Mouse (Mus musculus): ENCODE data around the gene Lrba. TPM values are rescaled to one million over a fixed set of nuclear protein-coding genes. Genes with fewer than 3 reads are reported as not detected.

Lrba gene
- polyA plus RNA-seq, 1 experiment from 2014 or later: 6.0 TPM

DNA sequence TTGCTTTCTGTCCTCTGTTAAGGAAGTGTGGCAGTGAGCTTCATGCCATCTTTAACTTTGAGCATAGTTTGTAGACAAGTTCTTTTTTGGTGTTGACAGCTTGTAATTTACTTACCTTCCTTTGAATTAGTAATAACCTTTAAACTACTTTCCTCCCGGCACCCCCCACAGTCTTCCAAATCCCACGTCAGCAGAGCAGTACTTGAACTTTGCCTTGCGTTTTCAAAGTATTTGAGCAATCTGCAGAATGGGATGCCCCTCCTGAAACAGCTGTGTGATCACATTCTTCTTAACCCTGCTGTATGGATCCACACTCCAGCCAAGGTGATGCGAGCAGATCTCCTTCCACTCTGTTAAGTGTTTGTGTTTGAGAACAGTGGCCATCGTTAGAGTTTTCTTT is 85.7 kb downstream of the Lrba start:
- H3K36me3 ChIP-seq (ENCODE audit: insufficient read depth, low read length): no peaks in the 10 kb centered on the region
- H3K4me2 ChIP-seq (replicated peaks; ENCODE audit: low read depth, low read length): no peak overlapping the region
- H3K27ac ChIP-seq (ENCODE audit: low read length): no peak overlapping the region
- no peak overlapping the region for H3K4me3 ChIP-seq (ENCODE audit: low read length)
- ATAC-seq (ENCODE audit: low FRiP score, low TSS enrichment): no peak
- no peak overlapping the region for H3K9ac ChIP-seq (replicated peaks; ENCODE audit: low read length)
- no peaks in the 10 kb centered on the region for H3K4me1 ChIP-seq (ENCODE audit: insufficient read depth, low read length)
- no peaks in the 10 kb centered on the region for H3K9me3 ChIP-seq (ENCODE audit: low read length)
- no peaks in the 10 kb centered on the region for H3K27me3 ChIP-seq (ENCODE audit: insufficient read depth, low read length)
- WGBS: 65% methylated on average over 5 of the region's 5 CpGs

DNA sequence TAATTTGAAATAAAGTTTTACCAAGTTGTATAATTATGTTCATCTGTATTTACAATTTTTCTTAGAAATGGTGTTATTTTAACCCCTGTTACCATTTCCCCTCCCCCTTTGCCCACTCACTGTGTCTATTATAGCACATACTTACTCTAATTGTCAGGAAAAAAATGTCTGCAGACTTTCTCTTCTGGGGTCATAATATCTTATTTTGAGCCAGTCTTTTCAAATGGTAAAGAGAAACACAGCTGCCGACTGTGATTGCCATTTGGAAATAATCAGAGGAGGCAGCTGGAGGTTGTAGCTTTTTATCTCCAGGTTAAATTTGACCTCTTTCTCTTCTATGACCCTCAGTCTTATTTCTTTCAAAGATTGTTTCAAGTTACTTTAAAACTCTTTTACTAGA is 86.9 kb downstream of the Lrba start:
- Histone ChIP-seq H3K4me2 (replicated peaks; ENCODE audit: low read depth, low read length) (no peak overlapping the region), H3K27ac (ENCODE audit: low read length) (no peak overlapping the region), H3K27me3 (ENCODE audit: insufficient read depth, low read length) (no peaks in the 10 kb centered on the region), H3K9me3 (ENCODE audit: low read length) (no peaks in the 10 kb centered on the region), H3K4me1 (ENCODE audit: insufficient read depth, low read length) (no peaks in the 10 kb centered on the region), H3K4me3 (ENCODE audit: low read length) (no peak overlapping the region), H3K9ac (replicated peaks; ENCODE audit: low read length) (no peak overlapping the region), H3K36me3 (ENCODE audit: insufficient read depth, low read length) (no peaks in the 10 kb centered on the region)
- 42% methylated on average over 1 of the region's 1 CpGs for WGBS
- no peak for ATAC-seq (ENCODE audit: low FRiP score, low TSS enrichment)

DNA sequence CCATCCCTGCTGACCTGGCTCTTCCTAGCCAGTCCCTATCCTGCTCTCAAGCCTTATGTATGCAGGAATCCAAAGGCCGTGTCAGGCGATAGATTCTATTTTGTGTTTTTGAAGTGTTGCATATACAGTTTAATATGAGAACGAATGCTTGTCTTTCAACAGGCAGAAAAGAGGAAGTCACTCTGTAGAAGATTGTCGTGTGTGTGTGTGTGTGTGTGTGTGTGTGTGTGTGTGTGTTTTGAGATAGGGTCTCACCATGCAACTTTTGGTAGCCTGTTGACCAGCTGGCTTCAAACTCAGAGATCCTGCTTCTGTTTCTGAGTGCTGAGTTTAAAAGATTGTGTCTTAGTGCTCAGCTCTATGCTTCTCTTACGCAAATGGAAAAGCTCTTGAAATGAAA is 93.2 kb downstream of the Lrba start:
- no peak overlapping the region for H3K27ac ChIP-seq (ENCODE audit: low read length)
- H3K9ac ChIP-seq (replicated peaks; ENCODE audit: low read length): no peak overlapping the region
- no peaks in the 10 kb centered on the region for H3K4me1 ChIP-seq (ENCODE audit: insufficient read depth, low read length)
- WGBS: 85% methylated on average over 5 of the region's 5 CpGs
- no peaks in the 10 kb centered on the region for H3K36me3 ChIP-seq (ENCODE audit: insufficient read depth, low read length)
- ATAC-seq (ENCODE audit: low FRiP score, low TSS enrichment): no peak
- H3K27me3 ChIP-seq (ENCODE audit: insufficient read depth, low read length): no peaks in the 10 kb centered on the region
- H3K4me3 ChIP-seq (ENCODE audit: low read length): no peak overlapping the region
- no peaks in the 10 kb centered on the region for H3K9me3 ChIP-seq (ENCODE audit: low read length)
- no peak overlapping the region for H3K4me2 ChIP-seq (replicated peaks; ENCODE audit: low read depth, low read length)

GRCm38 (mm10) chr3:86328531-86328930 is 104.1 kb downstream of the Lrba start:
- Histone ChIP-seq H3K27me3 (ENCODE audit: insufficient read depth, low read length) (no peaks in the 10 kb centered on the region), H3K4me1 (ENCODE audit: insufficient read depth, low read length) (no peaks in the 10 kb centered on the region), H3K9ac (replicated peaks; ENCODE audit: low read length) (no peak overlapping the region), H3K36me3 (ENCODE audit: insufficient read depth, low read length) (no peaks in the 10 kb centered on the region), H3K9me3 (ENCODE audit: low read length) (no peaks in the 10 kb centered on the region), H3K4me2 (replicated peaks; ENCODE audit: low read depth, low read length) (no peak overlapping the region), H3K27ac (ENCODE audit: low read length) (no peak overlapping the region), H3K4me3 (ENCODE audit: low read length) (no peak overlapping the region)
- WGBS: 31% methylated on average over 1 of the region's 1 CpGs
- ATAC-seq (ENCODE audit: low FRiP score, low TSS enrichment): no peak

DNA sequence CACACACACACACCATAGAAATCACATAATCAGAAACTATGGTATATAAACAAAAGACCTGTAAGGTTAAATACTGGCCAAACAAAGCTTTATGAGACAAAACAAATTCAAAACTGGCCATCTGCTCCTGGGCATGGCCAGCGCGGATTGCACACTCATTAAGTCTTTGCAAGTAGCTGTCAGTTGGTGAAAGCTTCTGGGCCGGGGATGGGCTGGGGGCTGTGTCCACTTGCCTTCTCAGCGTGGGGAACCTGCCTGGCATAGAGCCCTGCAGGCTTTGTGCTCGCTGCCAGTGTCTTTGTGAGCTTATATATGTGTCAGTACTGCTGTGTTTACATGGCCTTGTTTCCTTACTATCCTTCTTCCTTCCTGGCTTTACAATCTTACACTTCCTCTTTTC is 118.8 kb downstream of the Lrba start:
- Histone ChIP-seq H3K4me3 (ENCODE audit: low read length) (no peak overlapping the region), H3K36me3 (ENCODE audit: insufficient read depth, low read length) (no peaks in the 10 kb centered on the region), H3K4me2 (replicated peaks; ENCODE audit: low read depth, low read length) (no peak overlapping the region), H3K9me3 (ENCODE audit: low read length) (no peaks in the 10 kb centered on the region), H3K27me3 (ENCODE audit: insufficient read depth, low read length) (no peaks in the 10 kb centered on the region), H3K9ac (replicated peaks; ENCODE audit: low read length) (no peak overlapping the region), H3K27ac (ENCODE audit: low read length) (no peak overlapping the region), H3K4me1 (ENCODE audit: insufficient read depth, low read length) (no peaks in the 10 kb centered on the region)
- 67% methylated on average over 5 of the region's 5 CpGs for WGBS
- no peak for ATAC-seq (ENCODE audit: low FRiP score, low TSS enrichment)

- Histone ChIP-seq H3K27me3 (ENCODE audit: insufficient read depth, low read length) (no peaks in the 10 kb centered on the region), H3K27ac (ENCODE audit: low read length) (no peak overlapping the region), H3K36me3 (ENCODE audit: insufficient read depth, low read length) (0 out of 2 replicates have a peak, but pooled peaks cover 2% of the 10 kb centered on the region), H3K9ac (replicated peaks; ENCODE audit: low read length) (no peak overlapping the region), H3K4me3 (ENCODE audit: low read length) (no peak overlapping the region), H3K4me1 (ENCODE audit: insufficient read depth, low read length) (no peaks in the 10 kb centered on the region), H3K4me2 (replicated peaks; ENCODE audit: low read depth, low read length) (no peak overlapping the region), H3K9me3 (ENCODE audit: low read length) (no peaks in the 10 kb centered on the region)
- ATAC-seq (ENCODE audit: low FRiP score, low TSS enrichment): no peak
- WGBS: 67% methylated on average over 5 of the region's 5 CpGs
These were observed 138.0 kb downstream of the Lrba start for GRCm38 (mm10) chr3:86362486-86362885.

GRCm38 (mm10) chr3:86371466-86371865 is 147.0 kb downstream of the Lrba start:
- ATAC-seq (ENCODE audit: low FRiP score, low TSS enrichment): no peak
- H3K27ac ChIP-seq (ENCODE audit: low read length): no peak overlapping the region
- H3K36me3 ChIP-seq (ENCODE audit: insufficient read depth, low read length): no peaks in the 10 kb centered on the region
- no peak overlapping the region for H3K9ac ChIP-seq (replicated peaks; ENCODE audit: low read length)
- WGBS: 73% methylated on average over 2 of the region's 2 CpGs
- no peak overlapping the region for H3K4me2 ChIP-seq (replicated peaks; ENCODE audit: low read depth, low read length)
- H3K4me3 ChIP-seq (ENCODE audit: low read length): no peak overlapping the region
- no peaks in the 10 kb centered on the region for H3K9me3 ChIP-seq (ENCODE audit: low read length)
- no peaks in the 10 kb centered on the region for H3K4me1 ChIP-seq (ENCODE audit: insufficient read depth, low read length)
- no peaks in the 10 kb centered on the region for H3K27me3 ChIP-seq (ENCODE audit: insufficient read depth, low read length)

- no peak overlapping the region for H3K4me2 ChIP-seq (replicated peaks; ENCODE audit: low read depth, low read length)
- no peak for ATAC-seq (ENCODE audit: low FRiP score, low TSS enrichment)
- 74% methylated on average over 2 of the region's 2 CpGs for WGBS
These were observed 150.8 kb downstream of the Lrba start for GRCm38 (mm10) chr3:86375276-86375675.

GRCm38 (mm10) chr3:86382557-86382956 is 158.1 kb downstream of the Lrba start:
- no peak overlapping the region for H3K4me2 ChIP-seq (replicated peaks; ENCODE audit: low read depth, low read length)
- no peaks in the 10 kb centered on the region for H3K27me3 ChIP-seq (ENCODE audit: insufficient read depth, low read length)
- ATAC-seq (ENCODE audit: low FRiP score, low TSS enrichment): no peak
- H3K27ac ChIP-seq (ENCODE audit: low read length): no peak overlapping the region
- no peaks in the 10 kb centered on the region for H3K36me3 ChIP-seq (ENCODE audit: insufficient read depth, low read length)
- 48% methylated on average over 2 of the region's 2 CpGs for WGBS
- H3K4me1 ChIP-seq (ENCODE audit: insufficient read depth, low read length): no peaks in the 10 kb centered on the region
- no peak overlapping the region for H3K9ac ChIP-seq (replicated peaks; ENCODE audit: low read length)
- H3K9me3 ChIP-seq (ENCODE audit: low read length): no peaks in the 10 kb centered on the region
- no peak overlapping the region for H3K4me3 ChIP-seq (ENCODE audit: low read length)

More at GRCm38 (mm10) chr3:86375276-86375675, 150.8 kb downstream of the Lrba start:
- H3K9ac ChIP-seq (replicated peaks; ENCODE audit: low read length): no peak overlapping the region
- no peaks in the 10 kb centered on the region for H3K9me3 ChIP-seq (ENCODE audit: low read length)
- H3K27ac ChIP-seq (ENCODE audit: low read length): no peak overlapping the region
- no peak overlapping the region for H3K4me3 ChIP-seq (ENCODE audit: low read length)
- H3K4me1 ChIP-seq (ENCODE audit: insufficient read depth, low read length): no peaks in the 10 kb centered on the region
- H3K27me3 ChIP-seq (ENCODE audit: insufficient read depth, low read length): no peaks in the 10 kb centered on the region
- no peaks in the 10 kb centered on the region for H3K36me3 ChIP-seq (ENCODE audit: insufficient read depth, low read length)

- H3K36me3 ChIP-seq (ENCODE audit: insufficient read depth, low read length): no peaks in the 10 kb centered on the region
- H3K4me2 ChIP-seq (replicated peaks; ENCODE audit: low read depth, low read length): no peak overlapping the region
- ATAC-seq (ENCODE audit: low FRiP score, low TSS enrichment): no peak
- H3K4me3 ChIP-seq (ENCODE audit: low read length): no peak overlapping the region
- no peaks in the 10 kb centered on the region for H3K27me3 ChIP-seq (ENCODE audit: insufficient read depth, low read length)
- WGBS: 54% methylated on average over 1 of the region's 1 CpGs
- no peak overlapping the region for H3K27ac ChIP-seq (ENCODE audit: low read length)
- no peaks in the 10 kb centered on the region for H3K4me1 ChIP-seq (ENCODE audit: insufficient read depth, low read length)
- H3K9me3 ChIP-seq (ENCODE audit: low read length): no peaks in the 10 kb centered on the region
- no peak overlapping the region for H3K9ac ChIP-seq (replicated peaks; ENCODE audit: low read length)
These were observed 160.6 kb downstream of the Lrba start for GRCm38 (mm10) chr3:86385047-86385446.

GRCm38 (mm10) chr3:86386246-86386645 is 161.8 kb downstream of the Lrba start:
- Histone ChIP-seq H3K9me3 (ENCODE audit: low read length) (no peaks in the 10 kb centered on the region), H3K36me3 (ENCODE audit: insufficient read depth, low read length) (no peaks in the 10 kb centered on the region), H3K27me3 (ENCODE audit: insufficient read depth, low read length) (no peaks in the 10 kb centered on the region), H3K4me2 (replicated peaks; ENCODE audit: low read depth, low read length) (no peak overlapping the region), H3K9ac (replicated peaks; ENCODE audit: low read length) (no peak overlapping the region), H3K4me1 (ENCODE audit: insufficient read depth, low read length) (no peaks in the 10 kb centered on the region), H3K27ac (ENCODE audit: low read length) (no peak overlapping the region), H3K4me3 (ENCODE audit: low read length) (no peak overlapping the region)
- ATAC-seq (ENCODE audit: low FRiP score, low TSS enrichment): no peak
- 75% methylated on average over 4 of the region's 4 CpGs for WGBS
